Mouse (Mus musculus) heart, embryonic 13.5 days (tissue): ENCODE measurements around the gene Hyal3. TPM values are rescaled to one million over a fixed set of nuclear protein-coding genes. Genes with fewer than 3 reads are reported as not detected.

Experiments used
- ATAC-seq: fragments of 200-750 bp; cut with Nextera tagmentation; 2 replicates; pipeline ENCODE4 v1.8.0; 2017; ENCODE audit warnings: moderate TSS enrichment; ENCODE audit not compliant: insufficient number of reproducible peaks, low FRiP score, low TSS enrichment; ENCODE audit errors: extremely low read depth
- H3K27ac ChIP-seq: fragments of 300-500 bp; sonication (generic); replicated peaks from 2 replicates; pipeline ENCODE4 v1.5.1; 2015; ENCODE audit warnings: moderate library complexity, mild to moderate bottlenecking, inconsistent platforms
- H3K27me3 ChIP-seq: fragments of 300-500 bp; sonication (generic); replicated peaks from 2 replicates; pipeline ENCODE4 v1.6.1; 2015; ENCODE audit warnings: mild to moderate bottlenecking, inconsistent platforms
- H3K36me3 ChIP-seq: fragments of 300-500 bp; sonication (generic); 2 replicates; pipeline ENCODE4 v1.6.1; 2015; ENCODE audit warnings: mild to moderate bottlenecking, inconsistent platforms
- H3K4me1 ChIP-seq: fragments of 300-500 bp; sonication (generic); 2 replicates; pipeline ENCODE4 v1.6.1; 2015; ENCODE audit warnings: inconsistent platforms
- H3K4me2 ChIP-seq: fragments of 300-500 bp; sonication (generic); 2 replicates; pipeline ENCODE4 v1.6.1; 2015; ENCODE audit warnings: inconsistent platforms, mild to moderate bottlenecking, moderate library complexity
- H3K4me3 ChIP-seq: fragments of 300-500 bp; sonication (generic); 2 replicates; pipeline ENCODE4 v1.5.1; 2015; ENCODE audit warnings: moderate library complexity, mild to moderate bottlenecking, inconsistent platforms
- H3K9ac ChIP-seq: fragments of 300-500 bp; sonication (generic); 2 replicates; pipeline ENCODE4 v1.6.1; 2015; ENCODE audit warnings: inconsistent platforms, mild to moderate bottlenecking, moderate library complexity
- H3K9me3 ChIP-seq: fragments of 300-500 bp; sonication (generic); 2 replicates; pipeline ENCODE4 v1.6.1; 2016; ENCODE audit warnings: inconsistent platforms
- whole genome bisulfite sequencing: fragments of 180-500 bp; shearing (Covaris S2); methylation state at CpG from one replicate; pipeline ENCODE4 v1.1.7; 2015; ENCODE audit warnings: mixed read lengths; 5-methylcytosine and 5-hydroxymethylcytosine counted together
- polyA plus RNA-seq: library from polyadenylated mRNA; unstranded; fragments of >200 nt; fragmentation: Nextera tagmentation; extraction: Ambion mirVana; gene quantifications from 2 replicates; pipeline ENCODE4 v1.2.1, GENCODE M21; 2015

The Hyal3 gene
- polyA plus RNA-seq, 1 experiment from 2014 or later, result 0.68 TPM

GRCm38 (mm10) chr9:107631311-107631826, 50.8 kb downstream of the Hyal3 start:
- no peaks in the 10 kb centered on the region for H3K9me3 ChIP-seq
- WGBS, result 73% methylated on average over 9 of the region's 9 CpGs
- H3K36me3 ChIP-seq, result peaks cover 31% of the 10 kb centered on the region; the same call in 1 of the 2 replicates
- ATAC-seq, result no peak
- peaks cover 77% of the 10 kb centered on the region for H3K4me1 ChIP-seq
- peak overlapping the region; percentile 84 for H3K27ac ChIP-seq
- 0 out of 2 replicates have a peak overlapping the region, but pooled peaks have one; percentile 84 for H3K4me3 ChIP-seq
- H3K27me3 ChIP-seq, result no peaks in the 10 kb centered on the region
- H3K9ac ChIP-seq, result peak overlapping the region; percentile 95
- peak overlapping the region; percentile 78 for H3K4me2 ChIP-seq

- H3K27ac ChIP-seq, result peak overlapping the region; percentile 96; the same call in 1 of the 2 replicates
- peaks cover 77% of the 10 kb centered on the region for H3K4me1 ChIP-seq
- no peaks in the 10 kb centered on the region for H3K27me3 ChIP-seq
- H3K9ac ChIP-seq, result peak overlapping the region; percentile 95
- H3K9me3 ChIP-seq, result no peaks in the 10 kb centered on the region
- peak overlapping the region; percentile 84; the same call in 1 of the 2 replicates for H3K4me3 ChIP-seq
- no peak for ATAC-seq
- 89% methylated on average over 8 of the region's 8 CpGs for WGBS
- peaks cover 31% of the 10 kb centered on the region; the same call in 1 of the 2 replicates for H3K36me3 ChIP-seq
- H3K4me2 ChIP-seq, result peak overlapping the region; percentile 78
Measured at GRCm38 (mm10) chr9:107631861-107632260, 51.2 kb downstream of the Hyal3 start.

GRCm38 (mm10) chr9:107632478-107632877, 51.9 kb downstream of the Hyal3 start:
- H3K9me3 ChIP-seq, result no peaks in the 10 kb centered on the region
- H3K4me3 ChIP-seq, result peak overlapping the region; percentile 84
- H3K9ac ChIP-seq, result peak overlapping the region; percentile 95
- ATAC-seq, result no peak
- peaks cover 77% of the 10 kb centered on the region for H3K4me1 ChIP-seq
- peaks cover 31% of the 10 kb centered on the region; the same call in 1 of the 2 replicates for H3K36me3 ChIP-seq
- no peaks in the 10 kb centered on the region for H3K27me3 ChIP-seq
- WGBS, result 56% methylated on average over 6 of the region's 6 CpGs
- peak overlapping the region; percentile 78 for H3K4me2 ChIP-seq
- peak overlapping the region; percentile 96 for H3K27ac ChIP-seq

GRCm38 (mm10) chr9:107633091-107633660, 52.6 kb downstream of the Hyal3 start:
- WGBS, result 2% methylated on average over 33 of the region's 33 CpGs
- no peaks in the 10 kb centered on the region for H3K27me3 ChIP-seq
- ATAC-seq, result peak; percentile 14; the same call in 1 of the 2 replicates
- H3K9me3 ChIP-seq, result no peaks in the 10 kb centered on the region
- peak overlapping the region; percentile 84 for H3K4me3 ChIP-seq
- H3K36me3 ChIP-seq, result peaks cover 31% of the 10 kb centered on the region; the same call in 1 of the 2 replicates
- H3K4me2 ChIP-seq, result peak overlapping the region; percentile 78
- H3K4me1 ChIP-seq, result peaks cover 73% of the 10 kb centered on the region
- H3K9ac ChIP-seq, result peak overlapping the region; percentile 95
- peak overlapping the region; percentile 96 for H3K27ac ChIP-seq

GRCm38 (mm10) chr9:107633661-107634405, 53.2 kb downstream of the Hyal3 start:
- H3K9ac ChIP-seq, result peak overlapping the region; percentile 95
- peak overlapping the region; percentile 78 for H3K4me2 ChIP-seq
- no peaks in the 10 kb centered on the region for H3K27me3 ChIP-seq
- peak overlapping the region; percentile 84 for H3K4me3 ChIP-seq
- H3K4me1 ChIP-seq, result peaks cover 67% of the 10 kb centered on the region
- 2% methylated on average over 15 of the region's 15 CpGs for WGBS
- H3K9me3 ChIP-seq, result no peaks in the 10 kb centered on the region
- peaks cover 25% of the 10 kb centered on the region; the same call in 1 of the 2 replicates for H3K36me3 ChIP-seq
- no peak for ATAC-seq
- H3K27ac ChIP-seq, result peak overlapping the region; percentile 96

GRCm38 (mm10) chr9:107634406-107635278, 54.0 kb downstream of the Hyal3 start:
- Histone ChIP-seq H3K27me3 (no peaks in the 10 kb centered on the region), H3K27ac (peak overlapping the region; percentile 96), H3K4me3 (peak overlapping the region; percentile 84), H3K9ac (peak overlapping the region; percentile 95), H3K4me2 (peak overlapping the region; percentile 78), H3K36me3 (peaks cover 19% of the 10 kb centered on the region; the same call in 1 of the 2 replicates), H3K9me3 (no peaks in the 10 kb centered on the region), H3K4me1 (peaks cover 59% of the 10 kb centered on the region)
- WGBS, result 2% methylated on average over 35 of the region's 35 CpGs
- peak; percentile 1; the same call in 1 of the 2 replicates for ATAC-seq

GRCm38 (mm10) chr9:107635279-107636028, 54.8 kb downstream of the Hyal3 start, which contains the start of gene Gnai2:
TSS of gene Gnai2 (minus strand) at chr9:107635367.
- peak; percentile 93 for ATAC-seq
- peak within 1 kb of the TSS; percentile 95 for H3K9ac ChIP-seq
- no peaks in the 10 kb centered on the region for H3K27me3 ChIP-seq
- 4% methylated on average over 38 of the region's 38 CpGs for WGBS
- peak within 1 kb of the TSS; percentile 84 for H3K4me3 ChIP-seq
- no peaks in the 10 kb centered on the region for H3K9me3 ChIP-seq
- H3K27ac ChIP-seq, result peak within 1 kb of the TSS; percentile 96
- peaks cover 53% of the 10 kb centered on the region for H3K4me1 ChIP-seq
- H3K36me3 ChIP-seq, result peaks cover 16% of the 10 kb centered on the region; the same call in 1 of the 2 replicates
- H3K4me2 ChIP-seq, result peak within 1 kb of the TSS; percentile 78

Other genes starting within 250 kb of the Hyal3 start
- 11.4 and 12.0 TPM in 2 replicates for gene Hemk1, start 242.5 kb upstream of the Hyal3 start, polyA plus RNA-seq
- gene 6430571L13Rik, start 240.2 kb upstream of the Hyal3 start, polyA plus RNA-seq, result 0.79 and 1.1 TPM in 2 replicates
- gene Cacna2d2, start 181.2 kb upstream of the Hyal3 start, polyA plus RNA-seq, result 3.8 and 4.1 TPM in 2 replicates
- gene Tmem115, start 46.9 kb upstream of the Hyal3 start, polyA plus RNA-seq, result 30.4 and 32.3 TPM in 2 replicates
- gene Cyb561d2, start 38.6 kb upstream of the Hyal3 start, polyA plus RNA-seq, result 17.7 and 19.1 TPM in 2 replicates
- gene Nprl2, start 38.6 kb upstream of the Hyal3 start, polyA plus RNA-seq, result 27.8 and 27.9 TPM in 2 replicates
- not detected in 2 replicates for gene Zmynd10, start 33.5 kb upstream of the Hyal3 start, polyA plus RNA-seq
- gene Rassf1, start 29.3 kb upstream of the Hyal3 start, polyA plus RNA-seq, result 47.6 and 56.1 TPM in 2 replicates
- gene Tusc2, start 17.6 kb upstream of the Hyal3 start, polyA plus RNA-seq, result 44.5 and 51.6 TPM in 2 replicates
- gene Hyal2, start 12.9 kb upstream of the Hyal3 start, polyA plus RNA-seq, result 94.0 and 104 TPM in 2 replicates
- gene Hyal1, start 3.9 kb upstream of the Hyal3 start, polyA plus RNA-seq, result 6.3 and 7.5 TPM in 2 replicates
- gene Naa80, start 1.9 kb upstream of the Hyal3 start, polyA plus RNA-seq, result 13.9 and 14.6 TPM in 2 replicates
- gene Ifrd2, start 6.8 kb downstream of the Hyal3 start, polyA plus RNA-seq, result 35.7 and 41.3 TPM in 2 replicates
- 9.9 and 11.8 TPM in 2 replicates for gene Sema3b, start 28.4 kb downstream of the Hyal3 start, polyA plus RNA-seq
- 387 and 392 TPM in 2 replicates for gene Gnai2, start 54.5 kb downstream of the Hyal3 start, polyA plus RNA-seq
- gene Slc38a3, start 88.7 kb downstream of the Hyal3 start, polyA plus RNA-seq, result 2.8 and 2.9 TPM in 2 replicates
- 0.90 and 1.3 TPM in 2 replicates for gene Gnat1, start 98.9 kb downstream of the Hyal3 start, polyA plus RNA-seq
- gene Sema3f, start 129.7 kb downstream of the Hyal3 start, polyA plus RNA-seq, result 4.5 and 6.3 TPM in 2 replicates
- gene Rbm5, start 190.2 kb downstream of the Hyal3 start, polyA plus RNA-seq, result 121 and 125 TPM in 2 replicates